Mouse (Mus musculus) neural tube, embryonic 10.5 days (tissue): ENCODE data around the gene Gabrg3.

Source experiments
- DNase-seq: peaks from one replicate; pipeline ENCODE4 v3.0.0-alpha.2; 2017; ENCODE audit warnings: low spot score; ENCODE audit errors: extremely low spot score

Gene Gabrg3

GRCm38 (mm10) chr7:57386517-57387340 lies at the start of gene Gabrg3:
TSS of gene Gabrg3 (minus strand) at chr7:57387188.
- DNase-seq: peak; percentile 51

- DNase-seq: no peak
These were observed 35.7 kb upstream of the Gabrg3 start for GRCm38 (mm10) chr7:57422675-57423074.

GRCm38 (mm10) chr7:57421044-57421443 lies 34.1 kb upstream of the Gabrg3 start:
- DNase-seq: no peak

- no peak for DNase-seq
These were observed 32.4 kb upstream of the Gabrg3 start, which contains the start of gene Gabrb3 for GRCm38 (mm10) chr7:57419392-57419791. TSS of gene Gabrb3 (plus strand) at chr7:57419692.

- DNase-seq: no peak
These were observed 25.9 kb upstream of the Gabrg3 start for GRCm38 (mm10) chr7:57412896-57413295.

- DNase-seq: no peak
These were observed 24.2 kb upstream of the Gabrg3 start for GRCm38 (mm10) chr7:57411163-57411562.

GRCm38 (mm10) chr7:57393551-57393950 lies 6.6 kb upstream of the Gabrg3 start:
- no peak for DNase-seq

GRCm38 (mm10) chr7:57390046-57390445 lies 3.1 kb upstream of the Gabrg3 start:
- no peak for DNase-seq

GRCm38 (mm10) chr7:57387341-57387654 lies 310 bp upstream of the Gabrg3 start:
- no peak for DNase-seq

- DNase-seq: peak; percentile 14
These were observed 2.9 kb downstream of the Gabrg3 start for GRCm38 (mm10) chr7:57384112-57384511.

- no peak for DNase-seq
These were observed 21.0 kb downstream of the Gabrg3 start for GRCm38 (mm10) chr7:57366013-57366390.

GRCm38 (mm10) chr7:57365134-57366012 lies 21.6 kb downstream of the Gabrg3 start:
- DNase-seq: no peak

GRCm38 (mm10) chr7:57363812-57364211 lies 23.2 kb downstream of the Gabrg3 start:
- DNase-seq: no peak

GRCm38 (mm10) chr7:57357871-57358540 lies 29.0 kb downstream of the Gabrg3 start:
- DNase-seq: no peak

- DNase-seq: no peak
These were observed 30.3 kb downstream of the Gabrg3 start for GRCm38 (mm10) chr7:57356565-57357301.

GRCm38 (mm10) chr7:57348774-57349173 lies 38.2 kb downstream of the Gabrg3 start:
- DNase-seq: no peak

- DNase-seq: no peak
These were observed 45.1 kb downstream of the Gabrg3 start for GRCm38 (mm10) chr7:57341910-57342309.

- no peak for DNase-seq
These were observed 55.8 kb downstream of the Gabrg3 start for GRCm38 (mm10) chr7:57331211-57331610.

- no peak for DNase-seq
These were observed 56.7 kb downstream of the Gabrg3 start for GRCm38 (mm10) chr7:57330240-57330639.

- no peak for DNase-seq
These were observed 62.5 kb downstream of the Gabrg3 start for GRCm38 (mm10) chr7:57324473-57324872.

GRCm38 (mm10) chr7:57322086-57322485 lies 64.9 kb downstream of the Gabrg3 start:
- DNase-seq: no peak
